Mouse (Mus musculus) frontal cortex, postnatal 25 days (tissue): ENCODE measurements around the gene Mindy4b-ps.
A peak's percentile ranks its signal among the peaks of the same experiment; 100 is the strongest.
"Not testable (repeated sequence)": the region's sequence is repeated elsewhere in the genome, so short reads cannot be mapped to it uniquely, and the experiment has no call there.

Experiments
- DNase-seq, 2 experiments: peaks; one replicate each; pipeline ENCODE4 v3.0.0; 2022; ENCODE audit warnings: low spot score in 2 of 2

The Mindy4b-ps gene

DNA sequence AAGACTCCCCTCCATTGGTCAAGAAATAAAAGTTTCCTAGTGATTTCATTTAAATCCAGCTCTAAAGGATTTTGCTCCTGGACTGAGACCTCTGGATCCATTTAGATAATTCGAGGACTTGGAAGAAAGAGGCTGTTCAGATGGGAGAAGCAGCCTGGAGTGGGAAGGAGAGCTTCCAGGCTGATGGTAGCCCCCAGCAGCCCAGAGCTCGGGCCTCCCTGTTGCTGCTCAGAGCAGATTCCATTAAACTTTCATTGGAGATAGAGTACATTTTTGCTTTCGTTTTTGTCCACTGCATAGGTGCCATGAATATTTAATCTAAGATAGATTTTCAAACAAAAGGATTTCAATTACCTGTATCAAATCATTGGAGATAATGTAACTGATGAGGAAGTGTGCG lies at the start of gene Mindy4b-ps:
Mindy4b-ps (minus strand) TSS at position 101 of the 400 bp plus-strand sequence.
- DNase-seq: no peak

DNA sequence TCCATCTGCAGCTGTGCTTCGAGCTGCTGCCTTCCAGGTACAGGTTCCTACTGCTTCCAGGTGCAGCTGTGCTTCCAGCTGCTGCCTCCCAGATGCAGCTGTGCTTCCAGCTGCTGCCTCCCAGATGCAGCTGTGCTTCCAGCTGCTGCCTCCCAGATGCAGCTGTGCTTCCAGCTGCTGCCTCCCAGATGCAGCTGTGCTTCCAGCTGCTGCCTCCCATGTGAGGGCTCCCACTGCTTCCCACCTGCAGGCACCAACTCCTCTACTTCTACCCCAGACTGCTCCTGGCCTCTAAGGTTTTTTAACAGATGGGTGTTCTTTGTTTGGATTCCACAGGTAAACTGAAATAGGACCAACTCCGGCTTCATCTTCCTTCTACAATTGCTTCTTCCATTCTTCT lies 49.8 kb upstream of the Mindy4b-ps start:
- DNase-seq: not testable (repeated sequence)

GRCm38 (mm10) chr3:58865690-58866089 lies 43.6 kb upstream of the Mindy4b-ps start:
- no peak for DNase-seq

DNA sequence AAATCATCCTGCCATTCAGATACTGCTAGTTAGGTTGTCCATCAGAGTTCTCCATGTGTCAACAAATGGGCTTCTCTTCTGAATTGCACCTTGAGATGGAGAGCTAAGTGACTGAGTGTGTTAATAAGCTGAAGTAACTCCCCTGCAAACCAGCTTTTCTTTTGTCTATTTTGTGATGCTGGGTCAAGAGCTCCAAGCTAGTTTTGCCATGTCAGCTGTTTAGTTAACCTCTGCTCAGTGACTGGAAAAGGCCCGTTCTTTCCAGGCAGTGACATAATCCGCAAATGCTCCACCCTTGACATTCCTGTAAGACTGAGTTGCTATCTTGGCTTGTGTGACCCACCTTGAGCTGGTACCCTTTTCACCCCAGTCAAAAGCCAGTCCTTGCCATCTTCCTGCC lies 40.9 kb upstream of the Mindy4b-ps start:
- DNase-seq: no peak

GRCm38 (mm10) chr3:58843415-58843814 lies 21.3 kb upstream of the Mindy4b-ps start:
- no peak for DNase-seq

GRCm38 (mm10) chr3:58833442-58834160 lies 11.5 kb upstream of the Mindy4b-ps start:
- no peak for DNase-seq

GRCm38 (mm10) chr3:58832888-58833287 lies 10.8 kb upstream of the Mindy4b-ps start:
- no peak for DNase-seq

GRCm38 (mm10) chr3:58831586-58831985 lies 9.5 kb upstream of the Mindy4b-ps start:
- DNase-seq: no peak

DNA sequence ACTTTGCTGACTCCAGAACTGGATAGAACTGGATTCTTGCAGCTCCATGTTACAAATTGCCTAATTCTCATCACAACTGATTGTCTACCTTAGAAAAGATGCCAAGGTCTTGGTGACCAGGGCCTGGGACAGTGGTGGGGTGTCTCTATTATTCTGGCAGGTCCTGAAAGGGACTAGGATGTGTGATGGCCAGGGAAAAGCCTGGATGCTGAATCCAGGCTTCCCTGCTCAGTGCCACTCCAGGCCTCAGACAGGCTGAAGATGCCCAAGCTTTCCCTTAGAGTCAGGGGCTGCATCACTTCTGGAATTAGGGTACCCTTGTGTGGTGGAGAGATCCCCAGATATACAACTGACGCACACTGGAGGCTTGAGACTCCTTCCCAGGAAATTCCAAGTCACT lies 7.8 kb upstream of the Mindy4b-ps start:
- no peak for DNase-seq

DNA sequence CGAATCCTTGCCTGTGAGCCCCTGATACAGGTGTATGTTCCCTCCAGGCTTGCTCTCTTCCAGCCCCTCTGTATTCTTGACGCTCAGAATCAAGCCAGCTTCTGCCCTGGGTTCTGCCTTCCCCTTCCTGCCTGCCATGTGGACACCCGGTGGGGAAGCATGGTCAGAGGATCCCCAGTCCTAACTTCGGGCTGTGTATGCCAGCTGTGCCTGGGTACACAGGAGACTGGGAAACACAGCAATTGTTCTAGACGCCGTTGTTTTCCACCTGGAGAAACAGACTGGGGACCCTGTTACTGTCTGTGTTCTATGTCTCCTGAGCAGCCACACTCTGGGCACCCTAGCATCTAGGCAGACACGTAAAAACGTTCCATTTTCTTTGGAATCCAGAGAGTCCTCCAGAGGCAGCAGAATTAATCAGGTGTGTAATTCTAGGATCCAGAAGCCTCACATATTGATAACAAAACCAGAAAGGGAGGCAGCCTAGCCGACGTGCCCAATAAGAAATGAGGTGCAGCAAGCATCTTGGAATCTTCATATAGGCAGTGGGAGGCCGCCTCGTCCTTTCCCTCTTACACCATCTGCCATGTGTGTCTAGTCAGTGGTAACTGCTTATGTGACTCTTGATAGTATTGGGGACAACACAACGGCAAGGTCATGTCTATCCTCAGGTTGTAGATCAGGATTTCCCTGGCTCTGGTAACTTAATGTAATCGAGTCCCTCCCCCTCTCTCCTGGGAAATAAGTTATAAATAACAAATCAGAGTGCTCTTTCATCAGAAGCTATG lies 6.4 kb upstream of the Mindy4b-ps start:
- no peak for DNase-seq

DNA sequence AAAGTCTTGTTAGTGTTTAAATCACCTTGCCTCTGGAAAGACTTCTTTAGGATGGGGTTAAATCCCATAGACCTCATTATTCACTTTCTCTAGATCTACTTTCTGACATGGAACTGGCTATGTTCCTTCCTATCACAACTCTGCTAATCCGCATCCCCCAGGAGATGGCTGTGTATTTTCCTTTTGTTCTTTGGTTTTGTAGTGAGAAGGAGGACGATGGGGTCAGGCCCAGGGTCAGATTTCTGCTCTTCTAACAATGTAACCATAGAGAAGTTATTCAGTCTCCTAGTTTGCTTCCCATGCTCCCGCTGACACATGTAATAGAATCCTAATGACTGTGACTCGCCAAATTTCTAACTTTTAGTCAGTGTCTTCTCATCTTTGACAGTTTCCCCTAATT lies 4.2 kb upstream of the Mindy4b-ps start:
- DNase-seq: no peak

DNA sequence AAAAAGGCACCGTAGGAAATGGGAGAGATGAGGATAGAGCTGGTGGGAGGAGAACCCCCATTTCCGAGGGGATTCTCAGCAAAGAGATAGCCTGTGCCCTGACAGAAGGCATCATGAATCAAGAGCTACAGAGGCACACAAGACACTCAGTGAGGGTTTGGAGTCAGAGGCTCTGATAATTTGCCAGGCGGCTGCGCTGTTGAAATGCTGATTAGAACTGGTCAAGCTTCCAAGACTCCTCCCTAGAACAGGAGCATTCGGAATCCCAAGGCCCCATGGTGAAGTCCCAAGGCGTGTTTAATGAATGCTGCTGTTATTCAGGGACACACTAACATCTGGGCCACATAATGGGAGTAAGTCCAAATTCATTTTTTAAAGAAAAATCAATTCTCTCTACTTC lies 4.8 kb downstream of the Mindy4b-ps start:
- no peak for DNase-seq

- no peak for DNase-seq
These were observed 7.9 kb downstream of the Mindy4b-ps start for GRCm38 (mm10) chr3:58814191-58814590.

DNA sequence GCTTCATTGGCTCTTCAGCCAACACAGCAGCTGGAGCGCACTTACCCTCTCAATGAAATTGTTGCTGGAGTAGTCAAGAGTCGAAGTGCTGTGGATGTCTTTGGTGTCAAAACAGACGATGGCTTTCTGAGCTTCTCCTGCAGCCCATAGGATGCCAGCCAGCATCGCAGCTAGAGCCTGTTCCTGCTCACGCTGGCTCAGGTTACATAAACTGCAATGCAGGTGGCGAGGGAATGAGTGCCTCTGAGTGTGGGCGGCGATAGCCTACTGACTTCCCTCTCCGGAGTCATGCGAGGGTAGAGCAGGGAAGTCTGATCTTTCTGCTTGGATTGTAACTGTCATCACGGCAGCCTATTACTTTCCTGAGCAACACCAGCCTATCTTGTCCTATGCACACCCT lies 11.8 kb downstream of the Mindy4b-ps start:
- no peak for DNase-seq

DNA sequence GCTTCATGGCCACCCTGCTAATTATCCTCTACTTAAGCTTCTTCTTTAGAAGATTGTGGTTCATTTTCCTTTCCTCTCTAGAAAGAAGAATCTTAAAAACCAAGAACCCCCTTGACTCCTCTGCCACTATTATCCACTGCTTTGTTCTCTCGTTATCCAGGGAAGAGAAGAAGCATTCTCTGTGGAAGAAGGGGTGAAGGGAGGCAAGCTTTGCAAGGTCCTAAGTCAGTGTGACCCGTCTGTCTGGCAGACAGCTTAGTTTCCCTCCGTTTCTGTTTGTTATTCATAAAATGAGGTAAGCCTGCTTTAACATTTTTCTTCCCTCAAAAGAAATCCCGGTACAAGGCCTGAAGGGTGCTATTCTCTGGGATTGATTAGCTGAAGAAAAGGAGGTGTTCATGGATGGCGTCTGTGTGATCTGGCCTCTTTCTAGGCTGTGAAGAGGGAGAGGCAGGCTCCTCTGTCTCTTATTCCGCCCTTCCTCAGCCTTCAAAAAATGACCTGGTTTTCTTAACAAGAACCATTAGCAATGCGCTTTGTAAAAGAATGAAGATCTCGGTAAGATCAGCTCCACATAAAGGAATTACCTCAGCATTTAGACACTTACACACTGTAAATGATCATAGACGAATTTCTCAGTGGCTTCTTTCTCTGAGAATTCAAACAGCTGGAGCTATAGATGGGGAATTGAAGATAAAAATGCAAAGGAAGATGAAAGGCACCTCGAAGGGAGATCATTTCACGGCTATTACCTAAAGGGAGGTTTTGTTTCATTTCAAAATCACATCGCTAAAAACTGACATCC lies 12.8 kb downstream of the Mindy4b-ps start:
- DNase-seq: no peak

GRCm38 (mm10) chr3:58808636-58809035 lies 13.5 kb downstream of the Mindy4b-ps start:
- DNase-seq: no peak

- no peak for DNase-seq
These were observed 17.4 kb downstream of the Mindy4b-ps start for GRCm38 (mm10) chr3:58804745-58805144.

- DNase-seq: no peak
These were observed 23.4 kb downstream of the Mindy4b-ps start for GRCm38 (mm10) chr3:58798676-58799075.

- DNase-seq: no peak
These were observed 23.9 kb downstream of the Mindy4b-ps start for GRCm38 (mm10) chr3:58798245-58798644.

GRCm38 (mm10) chr3:58789473-58789872 lies 32.6 kb downstream of the Mindy4b-ps start:
- peak in 1 of 2 experiments; percentile 31 for DNase-seq

DNA sequence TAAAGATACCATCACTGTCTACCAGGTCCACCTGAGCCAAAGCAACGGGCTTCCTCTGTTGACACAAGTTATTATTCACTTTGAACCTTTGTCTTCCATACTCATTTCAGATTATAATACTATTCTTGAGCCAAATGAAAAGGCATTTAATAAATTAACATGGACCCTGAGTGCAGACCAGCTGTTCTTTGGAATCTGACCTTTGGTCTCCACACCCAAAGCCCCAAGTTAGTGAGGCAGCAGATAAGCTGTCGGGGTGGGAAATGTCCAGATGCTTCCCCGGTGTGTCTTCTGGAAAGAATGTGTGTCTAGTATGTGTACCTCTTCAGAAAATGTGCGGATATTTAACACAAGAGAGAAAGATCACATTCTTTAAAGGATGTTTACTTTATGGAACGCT lies 33.1 kb downstream of the Mindy4b-ps start:
- DNase-seq: no peak

GRCm38 (mm10) chr3:58786470-58786869 lies 35.6 kb downstream of the Mindy4b-ps start:
- no peak for DNase-seq
